Mouse (Mus musculus): ENCODE data around the gene Rell1. TPM values are rescaled to one million over a fixed set of nuclear protein-coding genes. Genes with fewer than 3 reads are reported as not detected.
A peak's percentile ranks its signal among the peaks of the same experiment; 100 is the strongest.

Rell1 gene
- polyA plus RNA-seq, 1 experiment from 2014 or later = 16.4 TPM

DNA sequence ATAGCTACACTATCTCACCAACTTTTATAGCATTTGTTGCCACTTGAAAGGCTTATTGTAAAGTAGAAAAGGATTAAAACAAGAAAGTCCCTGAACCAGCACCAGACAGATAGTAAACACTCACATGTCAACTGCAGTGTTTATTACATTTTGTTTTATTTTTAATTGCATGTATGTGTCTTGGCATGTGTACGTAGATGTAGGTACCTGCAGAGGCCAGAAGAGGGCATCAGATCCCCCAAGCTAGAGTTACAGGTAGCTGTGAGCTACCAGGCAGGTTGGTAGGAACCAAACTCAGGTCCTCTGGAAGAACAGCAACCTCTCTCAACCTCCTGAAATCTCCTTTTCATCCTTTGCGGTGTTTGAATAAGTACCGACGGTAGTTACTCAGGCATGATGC, 81.6 kb downstream of the Rell1 start:
- WGBS = 97% methylated on average over 4 of the region's 4 CpGs
- H3K27me3 ChIP-seq (replicated peaks; ENCODE audit: control insufficient read depth, insufficient read depth, low read length) = no peaks in the 10 kb centered on the region
- no peak overlapping the region for H3K9ac ChIP-seq (ENCODE audit: low read depth, low read length)
- peaks cover 3% of the 10 kb centered on the region; the same call in 1 of the 2 replicates for H3K9me3 ChIP-seq (ENCODE audit: control insufficient read depth, low read length)
- no peak for ATAC-seq
- H3K27ac ChIP-seq (ENCODE audit: low read length) = no peak overlapping the region
- peaks cover 1% of the 10 kb centered on the region; the same call in 1 of the 2 replicates for H3K4me1 ChIP-seq (ENCODE audit: control insufficient read depth, insufficient read depth, low read length)
- H3K4me3 ChIP-seq (ENCODE audit: low read length) = no peak overlapping the region
- H3K4me2 ChIP-seq (ENCODE audit: low read depth, low read length) = no peak overlapping the region
- 0 out of 2 replicates have a peak, but pooled peaks cover 2% of the 10 kb centered on the region for H3K36me3 ChIP-seq (ENCODE audit: control insufficient read depth, insufficient read depth, low read length)

DNA sequence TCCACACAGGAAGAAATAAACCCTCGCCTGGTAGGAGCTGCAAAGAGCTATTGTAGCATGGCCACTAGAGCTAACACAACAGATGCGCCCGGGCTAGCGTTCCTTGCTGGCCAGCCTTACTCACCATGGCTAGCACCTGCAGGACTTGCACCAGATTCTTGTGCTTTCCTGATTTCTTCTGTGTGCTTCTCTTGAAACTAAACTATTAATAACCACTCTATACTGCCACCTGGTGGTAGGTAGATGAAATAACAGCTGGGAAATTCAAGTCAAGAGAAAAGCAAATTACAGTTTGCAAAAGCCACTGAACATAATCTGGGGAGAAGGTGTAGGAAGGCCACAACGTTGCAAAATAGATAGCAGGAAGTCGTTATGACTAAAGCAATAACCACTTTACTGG, 82.0 kb downstream of the Rell1 start:
- H3K4me3 ChIP-seq (ENCODE audit: low read length) = no peak overlapping the region
- no peaks in the 10 kb centered on the region for H3K27me3 ChIP-seq (replicated peaks; ENCODE audit: control insufficient read depth, insufficient read depth, low read length)
- H3K9me3 ChIP-seq (ENCODE audit: control insufficient read depth, low read length) = peaks cover 3% of the 10 kb centered on the region; the same call in 1 of the 2 replicates
- no peak overlapping the region for H3K27ac ChIP-seq (ENCODE audit: low read length)
- WGBS = 31% methylated on average over 6 of the region's 6 CpGs
- no peak overlapping the region for H3K4me2 ChIP-seq (ENCODE audit: low read depth, low read length)
- ATAC-seq = peak; percentile 63
- no peak overlapping the region for H3K9ac ChIP-seq (ENCODE audit: low read depth, low read length)
- H3K4me1 ChIP-seq (ENCODE audit: control insufficient read depth, insufficient read depth, low read length) = no peaks in the 10 kb centered on the region
- 0 out of 2 replicates have a peak, but pooled peaks cover 2% of the 10 kb centered on the region for H3K36me3 ChIP-seq (ENCODE audit: control insufficient read depth, insufficient read depth, low read length)

DNA sequence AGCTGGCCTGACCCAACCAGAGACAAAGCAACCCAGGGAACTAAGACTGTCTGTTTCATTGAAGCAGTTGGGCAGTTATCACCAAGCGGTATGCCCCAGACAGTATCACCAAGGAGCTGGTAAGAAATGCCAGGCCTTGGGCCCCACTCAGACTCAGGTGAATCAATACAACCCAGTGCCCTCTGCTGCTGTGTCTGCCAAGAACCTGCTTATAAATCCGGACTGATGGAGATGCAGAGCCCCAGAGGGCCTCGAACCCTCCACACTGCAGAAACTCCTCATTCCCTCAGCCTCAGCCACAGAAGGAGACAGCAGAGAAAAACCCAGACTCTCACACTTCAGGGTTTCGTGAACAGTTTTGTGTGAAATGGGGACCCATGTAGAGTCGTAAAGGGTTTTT, 82.4 kb downstream of the Rell1 start:
- peaks cover 3% of the 10 kb centered on the region; the same call in 1 of the 2 replicates for H3K9me3 ChIP-seq (ENCODE audit: control insufficient read depth, low read length)
- H3K9ac ChIP-seq (ENCODE audit: low read depth, low read length) = no peak overlapping the region
- H3K4me2 ChIP-seq (ENCODE audit: low read depth, low read length) = no peak overlapping the region
- H3K36me3 ChIP-seq (ENCODE audit: control insufficient read depth, insufficient read depth, low read length) = 0 out of 2 replicates have a peak, but pooled peaks cover 2% of the 10 kb centered on the region
- no peak overlapping the region for H3K27ac ChIP-seq (ENCODE audit: low read length)
- H3K4me3 ChIP-seq (ENCODE audit: low read length) = no peak overlapping the region
- no peaks in the 10 kb centered on the region for H3K4me1 ChIP-seq (ENCODE audit: control insufficient read depth, insufficient read depth, low read length)
- peak; percentile 41; the same call in 1 of the 2 replicates for ATAC-seq
- 85% methylated on average over 5 of the region's 5 CpGs for WGBS
- H3K27me3 ChIP-seq (replicated peaks; ENCODE audit: control insufficient read depth, insufficient read depth, low read length) = no peaks in the 10 kb centered on the region

DNA sequence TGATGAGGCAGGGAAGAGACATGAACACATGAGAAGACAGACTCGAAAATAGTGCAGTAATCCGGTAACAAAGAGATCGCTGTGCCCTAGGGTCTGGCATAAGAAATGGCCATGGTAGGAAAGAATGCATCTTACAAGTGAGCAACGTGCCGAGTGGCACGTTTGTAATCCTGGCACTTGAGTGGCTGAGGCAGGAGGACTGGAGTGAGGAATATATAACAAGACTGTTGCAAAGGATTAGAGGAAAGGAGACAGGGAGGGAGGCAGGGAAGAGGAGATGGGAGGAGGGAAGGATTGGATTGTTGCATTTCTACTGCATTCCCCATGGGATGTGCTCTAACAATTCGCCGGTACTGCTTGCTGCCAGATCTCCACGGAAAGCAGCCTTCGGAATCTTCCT, 89.7 kb downstream of the Rell1 start:
- H3K27ac ChIP-seq (ENCODE audit: low read length) = no peak overlapping the region
- no peaks in the 10 kb centered on the region for H3K27me3 ChIP-seq (replicated peaks; ENCODE audit: control insufficient read depth, insufficient read depth, low read length)
- no peaks in the 10 kb centered on the region for H3K36me3 ChIP-seq (ENCODE audit: control insufficient read depth, insufficient read depth, low read length)
- H3K4me2 ChIP-seq (ENCODE audit: low read depth, low read length) = no peak overlapping the region
- no peaks in the 10 kb centered on the region; the same call in 1 of the 2 replicates for H3K4me1 ChIP-seq (ENCODE audit: control insufficient read depth, insufficient read depth, low read length)
- 79% methylated on average over 10 of the region's 10 CpGs for WGBS
- H3K9ac ChIP-seq (ENCODE audit: low read depth, low read length) = no peak overlapping the region
- ATAC-seq = no peak
- no peaks in the 10 kb centered on the region for H3K9me3 ChIP-seq (ENCODE audit: control insufficient read depth, low read length)
- no peak overlapping the region for H3K4me3 ChIP-seq (ENCODE audit: low read length)

DNA sequence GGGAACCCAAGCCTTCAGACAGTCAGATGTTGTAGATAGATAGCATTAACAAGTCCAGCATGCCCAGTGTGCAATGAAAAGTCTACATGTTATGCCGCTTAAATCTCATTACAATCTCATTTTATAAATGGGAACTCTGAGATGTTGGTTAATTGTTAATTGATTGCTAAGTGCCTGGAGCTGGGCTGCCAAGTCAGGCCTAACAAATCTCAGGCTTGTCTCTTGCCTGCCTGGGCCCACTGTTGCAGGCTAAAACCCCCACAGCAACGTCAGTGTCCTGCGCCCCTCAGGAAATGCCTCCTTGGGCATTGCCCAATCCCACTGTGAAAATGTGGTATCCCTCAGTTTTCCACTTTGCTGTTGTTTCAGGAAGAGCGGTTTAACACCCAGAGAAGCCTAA, 92.6 kb downstream of the Rell1 start:
- no peak overlapping the region for H3K27ac ChIP-seq (ENCODE audit: low read length)
- H3K9me3 ChIP-seq (ENCODE audit: control insufficient read depth, low read length) = no peaks in the 10 kb centered on the region
- no peaks in the 10 kb centered on the region for H3K36me3 ChIP-seq (ENCODE audit: control insufficient read depth, insufficient read depth, low read length)
- 89% methylated on average over 4 of the region's 4 CpGs for WGBS
- H3K27me3 ChIP-seq (replicated peaks; ENCODE audit: control insufficient read depth, insufficient read depth, low read length) = no peaks in the 10 kb centered on the region
- H3K4me2 ChIP-seq (ENCODE audit: low read depth, low read length) = no peak overlapping the region
- ATAC-seq = no peak
- no peak overlapping the region for H3K4me3 ChIP-seq (ENCODE audit: low read length)
- H3K9ac ChIP-seq (ENCODE audit: low read depth, low read length) = no peak overlapping the region
- no peaks in the 10 kb centered on the region; the same call in 1 of the 2 replicates for H3K4me1 ChIP-seq (ENCODE audit: control insufficient read depth, insufficient read depth, low read length)

DNA sequence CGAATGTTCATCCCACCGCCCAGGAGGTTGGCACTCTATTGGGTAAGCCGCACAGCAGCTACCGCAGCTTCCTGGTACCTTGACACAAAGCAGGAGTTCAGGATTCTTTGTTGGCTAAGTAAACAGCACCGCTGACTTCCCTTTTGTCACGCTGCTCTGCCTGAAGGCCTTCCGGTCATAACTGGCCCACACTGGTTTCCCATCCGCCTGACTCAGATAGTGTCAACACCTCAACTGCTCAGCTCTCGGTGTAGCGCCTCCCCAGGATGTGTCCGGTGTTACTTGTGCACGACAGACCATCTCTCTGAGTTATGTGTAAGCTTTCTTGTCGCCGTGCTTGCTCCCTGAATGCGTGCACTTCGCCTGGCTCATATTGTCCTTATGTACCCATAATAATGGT, 93.8 kb downstream of the Rell1 start:
- no peaks in the 10 kb centered on the region for H3K9me3 ChIP-seq (ENCODE audit: control insufficient read depth, low read length)
- no peaks in the 10 kb centered on the region for H3K27me3 ChIP-seq (replicated peaks; ENCODE audit: control insufficient read depth, insufficient read depth, low read length)
- WGBS = 49% methylated on average over 16 of the region's 16 CpGs
- H3K27ac ChIP-seq (ENCODE audit: low read length) = no peak overlapping the region
- no peak overlapping the region for H3K4me2 ChIP-seq (ENCODE audit: low read depth, low read length)
- peak; percentile 85 for ATAC-seq
- H3K4me3 ChIP-seq (ENCODE audit: low read length) = no peak overlapping the region
- no peaks in the 10 kb centered on the region; the same call in 1 of the 2 replicates for H3K4me1 ChIP-seq (ENCODE audit: control insufficient read depth, insufficient read depth, low read length)
- H3K36me3 ChIP-seq (ENCODE audit: control insufficient read depth, insufficient read depth, low read length) = no peaks in the 10 kb centered on the region
- no peak overlapping the region for H3K9ac ChIP-seq (ENCODE audit: low read depth, low read length)

DNA sequence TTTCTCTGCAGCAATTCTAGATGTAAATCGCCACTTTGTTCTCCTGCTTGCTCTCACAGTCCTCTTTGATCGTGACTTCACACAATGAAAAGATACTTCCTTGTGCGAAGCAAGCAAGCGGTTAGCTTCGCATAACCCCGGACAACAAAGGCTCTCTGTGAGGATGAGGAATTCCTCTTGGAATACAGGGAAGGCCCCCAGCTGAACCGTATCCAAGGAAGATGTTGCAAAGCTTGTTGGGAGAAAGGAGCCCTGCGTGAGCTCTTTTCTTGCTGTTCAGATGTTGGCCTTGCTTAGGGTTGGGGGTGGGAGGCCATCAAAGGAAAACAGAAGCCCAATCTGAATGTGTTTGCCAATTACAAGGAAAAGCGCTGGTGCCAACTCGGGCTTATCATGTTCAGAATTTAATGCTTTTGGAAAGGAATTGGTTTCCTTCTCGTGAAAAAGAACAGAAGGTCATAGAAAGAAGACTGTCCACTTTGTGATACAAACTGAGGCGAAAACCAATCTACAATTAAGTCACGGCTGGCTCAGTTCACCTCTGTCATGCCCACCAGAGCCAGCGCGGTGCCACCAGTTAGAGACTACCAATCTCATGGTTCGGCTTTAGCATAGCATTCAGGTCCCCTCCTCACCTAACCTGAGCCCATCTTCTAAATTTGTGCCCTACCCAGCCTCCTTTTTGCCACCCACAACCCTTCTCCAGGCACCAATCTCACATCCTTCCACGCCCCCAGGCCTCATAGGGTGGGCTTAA, 96.3 kb downstream of the Rell1 start:
- no peaks in the 10 kb centered on the region for H3K36me3 ChIP-seq (ENCODE audit: control insufficient read depth, insufficient read depth, low read length)
- H3K27me3 ChIP-seq (replicated peaks; ENCODE audit: control insufficient read depth, insufficient read depth, low read length) = no peaks in the 10 kb centered on the region
- peaks cover 12% of the 10 kb centered on the region for H3K4me1 ChIP-seq (ENCODE audit: control insufficient read depth, insufficient read depth, low read length)
- ATAC-seq = no peak
- no peaks in the 10 kb centered on the region for H3K9me3 ChIP-seq (ENCODE audit: control insufficient read depth, low read length)
- H3K27ac ChIP-seq (ENCODE audit: low read length) = no peak overlapping the region
- no peak overlapping the region for H3K9ac ChIP-seq (ENCODE audit: low read depth, low read length)
- no peak overlapping the region for H3K4me3 ChIP-seq (ENCODE audit: low read length)
- 67% methylated on average over 17 of the region's 17 CpGs for WGBS
- H3K4me2 ChIP-seq (ENCODE audit: low read depth, low read length) = no peak overlapping the region

DNA sequence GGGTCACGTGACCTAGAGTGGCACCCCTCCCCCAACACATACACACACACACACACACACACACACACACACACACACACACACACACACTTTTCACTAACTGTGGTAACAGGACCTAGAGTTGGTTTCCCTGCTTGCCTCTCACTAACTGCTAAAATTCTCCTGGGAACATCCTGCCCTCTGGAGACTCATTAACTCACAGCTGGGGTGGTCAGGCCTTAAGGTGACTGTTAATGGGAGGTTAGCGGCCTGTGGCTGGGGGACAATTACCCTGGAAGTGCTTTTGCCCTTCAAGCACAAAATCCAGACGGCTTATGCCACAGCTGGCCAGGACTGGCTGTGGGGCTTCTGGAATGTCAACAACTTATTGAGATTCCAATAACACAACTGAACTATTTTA, 101.3 kb downstream of the Rell1 start:
- Histone ChIP-seq H3K4me3 (ENCODE audit: low read length) (no peak overlapping the region), H3K9ac (ENCODE audit: low read depth, low read length) (no peak overlapping the region), H3K9me3 (ENCODE audit: control insufficient read depth, low read length) (no peaks in the 10 kb centered on the region), H3K4me1 (ENCODE audit: control insufficient read depth, insufficient read depth, low read length) (peaks cover 15% of the 10 kb centered on the region), H3K27ac (ENCODE audit: low read length) (no peak overlapping the region), H3K27me3 (replicated peaks; ENCODE audit: control insufficient read depth, insufficient read depth, low read length) (no peaks in the 10 kb centered on the region), H3K36me3 (ENCODE audit: control insufficient read depth, insufficient read depth, low read length) (no peaks in the 10 kb centered on the region), H3K4me2 (ENCODE audit: low read depth, low read length) (no peak overlapping the region)
- WGBS = 27% methylated on average over 3 of the region's 3 CpGs
- ATAC-seq = 0 out of 2 replicates have a peak, but pooled peaks have one; percentile 34

DNA sequence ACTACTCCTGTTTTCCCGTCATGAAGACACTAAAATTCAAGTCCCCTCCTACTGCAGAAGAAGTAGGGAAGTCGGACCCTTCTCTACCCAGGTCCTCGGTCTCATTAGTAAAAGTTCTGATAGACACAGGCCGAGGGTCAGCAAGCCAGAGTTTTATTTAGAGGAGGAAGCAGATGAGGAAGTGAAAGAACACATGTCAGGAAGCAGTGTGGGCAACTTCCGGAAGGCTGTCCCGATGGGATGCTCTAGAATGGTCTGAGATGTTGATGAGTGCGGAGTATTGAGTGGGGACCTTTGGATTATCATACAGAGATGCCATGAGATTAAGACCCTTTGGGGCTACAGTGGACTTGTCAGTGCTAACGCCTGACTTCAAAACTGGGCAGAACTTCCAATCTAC, 109.8 kb downstream of the Rell1 start:
- no peaks in the 10 kb centered on the region for H3K9me3 ChIP-seq (ENCODE audit: control insufficient read depth, low read length)
- ATAC-seq = no peak
- no peak overlapping the region for H3K27ac ChIP-seq (ENCODE audit: low read length)
- no peak overlapping the region for H3K9ac ChIP-seq (ENCODE audit: low read depth, low read length)
- WGBS = 88% methylated on average over 8 of the region's 8 CpGs
- no peaks in the 10 kb centered on the region for H3K4me1 ChIP-seq (ENCODE audit: control insufficient read depth, insufficient read depth, low read length)
- no peaks in the 10 kb centered on the region for H3K36me3 ChIP-seq (ENCODE audit: control insufficient read depth, insufficient read depth, low read length)
- no peak overlapping the region for H3K4me3 ChIP-seq (ENCODE audit: low read length)
- no peaks in the 10 kb centered on the region for H3K27me3 ChIP-seq (replicated peaks; ENCODE audit: control insufficient read depth, insufficient read depth, low read length)
- H3K4me2 ChIP-seq (ENCODE audit: low read depth, low read length) = no peak overlapping the region
